8 mouse cellular contexts compared by ENCODE assay signal in genomic region chr15:98107703-98108296, GRCm38 (mm10). TPM values are rescaled to one million over a fixed set of nuclear protein-coding genes. Genes with fewer than 3 reads are reported as not detected.
DNase-seq lines count a peak whose midpoint lies in the region; ATAC-seq and TF ChIP-seq lines count a peak whose summit lies in the region.

No protein-coding gene starts in this region.

- no peaks in the 10 kb centered on the region for H3K9me3 ChIP-seq in kidney, embryonic 15.5 days (replicated peaks)
- H3K9me3 ChIP-seq in embryonic facial prominence, embryonic 10.5 days = no peaks in the 10 kb centered on the region

- no peak for ATAC-seq in kidney, embryonic 15.5 days (replicated peaks; ENCODE audit: low FRiP score)

- peak overlapping the region; percentile 86 for H3K4me2 ChIP-seq in kidney, embryonic 15.5 days
- H3K4me2 ChIP-seq in myocyte (ENCODE audit: low read depth) = peak overlapping the region; percentile 85

- peak overlapping the region; percentile 82 for H3K9ac ChIP-seq in kidney, embryonic 15.5 days

- TF ChIP-seq POLR2A in myocyte (IDR thresholded peaks at IDR 0.05; ENCODE audit: insufficient read length, low read depth) = no peak

- H3K27ac ChIP-seq in kidney, embryonic 15.5 days = peak overlapping the region; percentile 90
- H3K27ac ChIP-seq in embryonic facial prominence, embryonic 10.5 days (replicated peaks) = peak overlapping the region; percentile 94

- H3K27me3 ChIP-seq in kidney, embryonic 15.5 days = 0 out of 2 replicates have a peak, but pooled peaks cover 4% of the 10 kb centered on the region
- no peaks in the 10 kb centered on the region for H3K27me3 ChIP-seq in embryonic facial prominence, embryonic 10.5 days (replicated peaks; ENCODE audit: low read depth, poor library complexity, severe bottlenecking)
- H3K27me3 ChIP-seq in myocyte (ENCODE audit: control insufficient read depth, insufficient read depth, insufficient read length) = peaks cover 26% of the 10 kb centered on the region

- peaks cover 4% of the 10 kb centered on the region for H3K79me2 ChIP-seq in myocyte (ENCODE audit: control insufficient read depth, insufficient read depth)

- H3K4me3 ChIP-seq in kidney, embryonic 15.5 days (replicated peaks) = peak overlapping the region; percentile 74
- peak overlapping the region; percentile 83 for H3K4me3 ChIP-seq in embryonic facial prominence, embryonic 10.5 days
- H3K4me3 ChIP-seq in myocyte = peak overlapping the region; percentile 40

- H3K36me3 ChIP-seq in kidney, embryonic 15.5 days = peaks cover 11% of the 10 kb centered on the region; the same call in 1 of the 2 replicates
- peaks cover 11% of the 10 kb centered on the region for H3K36me3 ChIP-seq in embryonic facial prominence, embryonic 10.5 days (replicated peaks)
- H3K36me3 ChIP-seq in myocyte (ENCODE audit: control insufficient read depth, insufficient read depth) = no peaks in the 10 kb centered on the region

- peaks cover 27% of the 10 kb centered on the region for H3K4me1 ChIP-seq in kidney, embryonic 15.5 days
- H3K4me1 ChIP-seq in embryonic facial prominence, embryonic 10.5 days = peaks cover 24% of the 10 kb centered on the region

- 34% methylated on average over 11 of the region's 11 CpGs for WGBS in kidney, embryonic 15.5 days
- 37% methylated on average over 11 of the region's 11 CpGs for WGBS in embryonic facial prominence, embryonic 10.5 days

- no peak for DNase-seq in kidney, adult 8-10 months
- DNase-seq in embryonic facial prominence, embryonic 10.5 days (ENCODE audit: low spot score) = no peak
- DNase-seq in induced T-regulatory cell, adult 2 months (ENCODE audit: low read depth) = peak; percentile 10
- no peak for DNase-seq in spleen, postnatal 14 days (ENCODE audit: low spot score in 2 of 2)
- no peak for DNase-seq in right cerebral cortex, adult 18-20 months
- DNase-seq in thymus, postnatal 36 days = no peak

- peak overlapping the region; percentile 12 for H3ac ChIP-seq in myocyte (ENCODE audit: control insufficient read depth, insufficient read length)

TF ChIP-seq in myocyte, 11 proteins besides CTCF, POLR2A, EP300 and RAD21:
- TF ChIP-seq TCF12 (IDR thresholded peaks at IDR 0.05; ENCODE audit: insufficient read depth, poor library complexity, severe bottlenecking) (no peak), REST (IDR thresholded peaks at IDR 0.05; ENCODE audit: insufficient read depth, insufficient read length) (no peak), USF1 (IDR thresholded peaks at IDR 0.05; ENCODE audit: low read depth) (no peak), POLR2AphosphoS2 (IDR thresholded peaks at IDR 0.05; ENCODE audit: insufficient read length, low read depth) (no peak), MYOG (IDR thresholded peaks at IDR 0.05; ENCODE audit: control insufficient read depth in 1 of 3, insufficient read depth in 1 of 3, insufficient read length in 2 of 3, low read depth in 2 of 3) (no peak), SRF (IDR thresholded peaks at IDR 0.05; ENCODE audit: control insufficient read depth, insufficient read length, low read depth) (no peak), MAX (IDR thresholded peaks at IDR 0.05; ENCODE audit: low read depth) (no peak), E2F4 (IDR thresholded peaks at IDR 0.05; ENCODE audit: insufficient read depth) (no peak), MYOD1 (IDR thresholded peaks at IDR 0.05; ENCODE audit: control insufficient read depth in 1 of 3, insufficient read length in 2 of 3, low read depth in 2 of 3) (no peak), CEBPB (IDR thresholded peaks at IDR 0.05; ENCODE audit: insufficient read depth, poor library complexity, severe bottlenecking) (no peak), TCF3 (IDR thresholded peaks at IDR 0.05; ENCODE audit: insufficient read length, low read depth) (no peak)

RNA-seq across cellular contexts. Expression of gene Senp1, which starts 14.3 kb away (rescaled TPM):
- 34.0 and 34.3 TPM in 2 replicates for polyA plus RNA-seq in kidney, embryonic 15.5 days (2015; fragmentation: Nextera tagmentation; extraction: Ambion mirVana)
- 46.6 and 47.3 TPM in 2 replicates for polyA plus RNA-seq in embryonic facial prominence, embryonic 10.5 days (2016; fragmentation: Nextera tagmentation; extraction: Ambion mirVana)
- polyA plus RNA-seq in myocyte (2012; fragmentation: generic; extraction: Trizol) = 10.4 TPM

RNA-seq across cellular contexts. Expression of gene Pfkm, which starts 15.4 kb away (rescaled TPM):
- polyA plus RNA-seq in kidney, embryonic 15.5 days (2015; fragmentation: Nextera tagmentation; extraction: Ambion mirVana) = 38.7 and 44.6 TPM in 2 replicates
- polyA plus RNA-seq in embryonic facial prominence, embryonic 10.5 days (2016; fragmentation: Nextera tagmentation; extraction: Ambion mirVana) = 36.6 and 39.8 TPM in 2 replicates
- 401 TPM for polyA plus RNA-seq in myocyte (2012; fragmentation: generic; extraction: Trizol)

RNA-seq across cellular contexts. Expression of gene Asb8, which starts 57.6 kb away (rescaled TPM):
- polyA plus RNA-seq in kidney, embryonic 15.5 days (2015; fragmentation: Nextera tagmentation; extraction: Ambion mirVana) = 46.2 and 47.4 TPM in 2 replicates
- polyA plus RNA-seq in embryonic facial prominence, embryonic 10.5 days (2016; fragmentation: Nextera tagmentation; extraction: Ambion mirVana) = 38.0 and 43.2 TPM in 2 replicates
- polyA plus RNA-seq in myocyte (2012; fragmentation: generic; extraction: Trizol) = 50.3 TPM

RNA-seq across cellular contexts. Expression of gene Ccdc184, which starts 59.2 kb away (rescaled TPM):
- 0.99 and 1.6 TPM in 2 replicates for polyA plus RNA-seq in kidney, embryonic 15.5 days (2015; fragmentation: Nextera tagmentation; extraction: Ambion mirVana)
- polyA plus RNA-seq in embryonic facial prominence, embryonic 10.5 days (2016; fragmentation: Nextera tagmentation; extraction: Ambion mirVana) = 2.1 and 2.5 TPM in 2 replicates
- polyA plus RNA-seq in myocyte (2012; fragmentation: generic; extraction: Trizol) = 0.05 TPM
